Mouse (Mus musculus) midbrain, embryonic 12.5 days (tissue): ENCODE measurements at regions not wholly inside any gene's neighbourhood (a gene's known extent, or its start where the extent isn't known, plus 50 kb on each side); places are given as distances from the start of the nearest gene placed in this dataset.
A peak's percentile ranks its signal among the peaks of the same experiment; 100 is the strongest.

Experiments used
- ATAC-seq: fragments of 200-750 bp; cut with Nextera tagmentation; 2 replicates; pipeline ENCODE4 v1.8.0; 2017; ENCODE audit warnings: low read depth, moderate TSS enrichment, moderate library complexity; ENCODE audit not compliant: low FRiP score
- H3K27ac ChIP-seq: fragments of 300-500 bp; sonication (generic); replicated peaks from 2 replicates; pipeline ENCODE4 v1.5.1; 2016; ENCODE audit warnings: mild to moderate bottlenecking
- H3K27me3 ChIP-seq: fragments of 300-500 bp; sonication (generic); 2 replicates; pipeline ENCODE4 v1.6.1; 2016; ENCODE audit warnings: mild to moderate bottlenecking
- H3K36me3 ChIP-seq: fragments of 300-500 bp; sonication (generic); 2 replicates; pipeline ENCODE4 v1.6.1; 2016
- H3K4me1 ChIP-seq: fragments of 300-500 bp; sonication (generic); 2 replicates; pipeline ENCODE4 v1.6.1; 2016
- H3K4me2 ChIP-seq: fragments of 300-500 bp; sonication (generic); replicated peaks from 2 replicates; pipeline ENCODE4 v1.6.1; 2016; ENCODE audit warnings: mild to moderate bottlenecking, moderate library complexity
- H3K4me3 ChIP-seq: fragments of 300-500 bp; sonication (generic); 2 replicates; pipeline ENCODE4 v1.5.1; 2016; ENCODE audit warnings: mild to moderate bottlenecking
- H3K9ac ChIP-seq: fragments of 300-500 bp; sonication (generic); replicated peaks from 2 replicates; pipeline ENCODE4 v1.6.1; 2016; ENCODE audit warnings: mild to moderate bottlenecking, moderate library complexity
- H3K9me3 ChIP-seq: fragments of 300-500 bp; sonication (generic); 2 replicates; pipeline ENCODE4 v1.6.1; 2016; ENCODE audit warnings: mild to moderate bottlenecking
- WGBS: fragments of 180-500 bp; shearing (Covaris S2); methylation state at CpG from one replicate; pipeline ENCODE4 v1.1.7; 2016; 5-methylcytosine and 5-hydroxymethylcytosine counted together

DNA sequence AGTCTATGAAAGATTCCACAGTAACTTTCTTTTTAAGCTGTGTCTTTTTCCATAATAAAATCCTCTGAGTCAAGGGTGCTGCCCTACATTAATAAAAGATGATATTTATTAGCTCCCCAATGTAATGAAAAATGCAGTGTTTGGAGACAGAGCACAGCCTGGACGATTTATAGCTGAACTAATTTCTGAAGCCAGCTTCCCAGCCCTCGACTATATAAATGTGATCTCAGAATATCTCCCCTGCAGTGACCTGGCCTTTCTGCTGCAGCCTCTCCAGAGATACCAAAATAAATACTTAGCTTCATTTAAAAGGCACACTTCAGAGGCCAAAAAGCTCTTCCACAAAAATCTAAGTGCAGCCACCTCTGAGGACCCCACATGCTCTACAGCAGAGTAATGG is 534.7 kb downstream of the Zfp619 start:
- H3K4me1 ChIP-seq: no peaks in the 10 kb centered on the region
- 59% methylated on average over 2 of the region's 2 CpGs for WGBS
- H3K27ac ChIP-seq: no peak overlapping the region
- H3K9me3 ChIP-seq: no peaks in the 10 kb centered on the region
- H3K9ac ChIP-seq: no peak overlapping the region
- no peak overlapping the region for H3K4me3 ChIP-seq
- no peaks in the 10 kb centered on the region for H3K36me3 ChIP-seq
- no peak for ATAC-seq
- H3K27me3 ChIP-seq: no peaks in the 10 kb centered on the region
- H3K4me2 ChIP-seq: no peak overlapping the region

DNA sequence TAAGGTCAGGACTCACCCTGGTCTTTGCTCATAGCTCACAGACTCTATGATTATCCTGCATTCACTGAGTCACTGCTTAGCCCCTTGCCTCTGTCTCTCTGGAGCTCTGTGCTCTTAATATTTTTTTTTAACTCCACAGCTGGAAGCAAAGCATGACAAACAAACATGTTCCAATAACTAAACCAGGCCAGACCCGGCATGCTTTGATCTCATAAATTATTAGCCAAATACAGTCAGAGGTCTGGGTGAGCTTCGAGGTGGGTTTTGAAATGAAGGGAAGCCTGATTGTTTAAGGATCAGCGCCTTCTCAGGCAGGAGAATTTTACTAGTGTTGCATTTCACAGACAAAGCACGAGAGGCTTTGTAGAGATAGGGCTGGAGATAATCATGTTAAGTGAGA is 541.3 kb downstream of the Zfp619 start:
- WGBS: 48% methylated on average over 4 of the region's 4 CpGs
- Histone ChIP-seq H3K9me3 (no peaks in the 10 kb centered on the region), H3K4me3 (no peak overlapping the region)

GRCm38 (mm10) chr7:40064631-40065030 is 547.1 kb downstream of the Zfp619 start:
- WGBS: 74% methylated on average over 2 of the region's 2 CpGs
- Histone ChIP-seq H3K9ac (no peak overlapping the region), H3K27ac (no peak overlapping the region), H3K4me1 (no peaks in the 10 kb centered on the region), H3K36me3 (no peaks in the 10 kb centered on the region), H3K9me3 (no peaks in the 10 kb centered on the region), H3K4me3 (no peak overlapping the region), H3K4me2 (no peak overlapping the region), H3K27me3 (no peaks in the 10 kb centered on the region)
- no peak for ATAC-seq

More for the DNA sequence above, 541.3 kb downstream of the Zfp619 start:
- no peak overlapping the region for H3K4me2 ChIP-seq
- H3K36me3 ChIP-seq: no peaks in the 10 kb centered on the region
- ATAC-seq: no peak
- no peak overlapping the region for H3K27ac ChIP-seq
- H3K27me3 ChIP-seq: no peaks in the 10 kb centered on the region
- H3K4me1 ChIP-seq: no peaks in the 10 kb centered on the region
- no peak overlapping the region for H3K9ac ChIP-seq

GRCm38 (mm10) chr7:40065526-40065925 is 548.0 kb downstream of the Zfp619 start:
- Histone ChIP-seq H3K36me3 (no peaks in the 10 kb centered on the region), H3K9ac (no peak overlapping the region), H3K4me1 (no peaks in the 10 kb centered on the region), H3K9me3 (no peaks in the 10 kb centered on the region), H3K4me2 (no peak overlapping the region), H3K27me3 (no peaks in the 10 kb centered on the region), H3K4me3 (no peak overlapping the region), H3K27ac (no peak overlapping the region)
- ATAC-seq: no peak
- WGBS: 82% methylated on average over 6 of the region's 6 CpGs

GRCm38 (mm10) chr7:40067378-40067777 is 549.8 kb downstream of the Zfp619 start:
- Histone ChIP-seq H3K4me2 (no peak overlapping the region), H3K4me1 (no peaks in the 10 kb centered on the region), H3K27me3 (no peaks in the 10 kb centered on the region), H3K4me3 (no peak overlapping the region), H3K27ac (no peak overlapping the region), H3K9me3 (no peaks in the 10 kb centered on the region), H3K9ac (no peak overlapping the region), H3K36me3 (no peaks in the 10 kb centered on the region)
- ATAC-seq: no peak
- 56% methylated on average over 1 of the region's 1 CpGs for WGBS

GRCm38 (mm10) chr7:40071313-40071712 is 553.7 kb downstream of the Zfp619 start:
- H3K27ac ChIP-seq: no peak overlapping the region
- no peaks in the 10 kb centered on the region for H3K4me1 ChIP-seq
- H3K4me2 ChIP-seq: no peak overlapping the region
- H3K9me3 ChIP-seq: no peaks in the 10 kb centered on the region
- no peak for ATAC-seq
- H3K27me3 ChIP-seq: no peaks in the 10 kb centered on the region
- H3K9ac ChIP-seq: no peak overlapping the region
- no peak overlapping the region for H3K4me3 ChIP-seq
- no peaks in the 10 kb centered on the region for H3K36me3 ChIP-seq
- WGBS: 78% methylated on average over 2 of the region's 2 CpGs

GRCm38 (mm10) chr7:40072478-40072877 is 554.9 kb downstream of the Zfp619 start:
- 79% methylated on average over 1 of the region's 1 CpGs for WGBS

GRCm38 (mm10) chr7:40086236-40086635 is 568.7 kb downstream of the Zfp619 start:
- H3K9ac ChIP-seq: no peak overlapping the region
- no peak overlapping the region for H3K4me2 ChIP-seq
- H3K4me1 ChIP-seq: no peaks in the 10 kb centered on the region
- no peaks in the 10 kb centered on the region for H3K27me3 ChIP-seq
- no peaks in the 10 kb centered on the region for H3K36me3 ChIP-seq
- WGBS: 46% methylated on average over 2 of the region's 2 CpGs
- H3K9me3 ChIP-seq: 0 out of 2 replicates have a peak, but pooled peaks cover 3% of the 10 kb centered on the region
- no peak for ATAC-seq
- no peak overlapping the region for H3K4me3 ChIP-seq
- no peak overlapping the region for H3K27ac ChIP-seq

More at GRCm38 (mm10) chr7:40072478-40072877, 554.9 kb downstream of the Zfp619 start:
- Histone ChIP-seq H3K27me3 (no peaks in the 10 kb centered on the region), H3K4me3 (no peak overlapping the region), H3K4me2 (no peak overlapping the region), H3K36me3 (no peaks in the 10 kb centered on the region), H3K9ac (no peak overlapping the region), H3K4me1 (no peaks in the 10 kb centered on the region), H3K9me3 (no peaks in the 10 kb centered on the region), H3K27ac (no peak overlapping the region)
- ATAC-seq: peak; percentile 56

DNA sequence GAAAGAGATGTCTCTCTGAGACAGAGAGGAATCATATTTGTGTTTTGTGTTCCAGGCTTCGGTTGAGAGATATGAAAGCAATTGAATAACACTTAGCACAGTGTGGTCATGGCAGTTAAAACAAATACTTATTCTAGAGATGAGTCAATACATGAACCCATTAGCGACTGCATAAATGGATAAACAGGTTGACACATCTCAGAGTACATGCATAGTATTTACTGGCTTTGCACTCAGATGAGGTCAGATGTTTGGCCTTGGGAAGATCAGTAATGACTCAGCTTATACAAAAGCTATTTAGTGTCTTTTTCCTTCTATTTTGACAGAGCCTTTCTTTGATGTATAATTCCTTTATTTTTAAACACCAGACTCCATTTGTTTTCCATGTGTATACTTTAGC is 579.5 kb downstream of the Zfp619 start:
- 89% methylated on average over 2 of the region's 2 CpGs for WGBS
- Histone ChIP-seq H3K27ac (no peak overlapping the region), H3K9ac (no peak overlapping the region), H3K36me3 (no peaks in the 10 kb centered on the region), H3K9me3 (no peaks in the 10 kb centered on the region), H3K27me3 (no peaks in the 10 kb centered on the region), H3K4me2 (no peak overlapping the region), H3K4me1 (no peaks in the 10 kb centered on the region), H3K4me3 (no peak overlapping the region)
- no peak for ATAC-seq

- Histone ChIP-seq H3K9me3 (no peaks in the 10 kb centered on the region), H3K4me2 (no peak overlapping the region), H3K4me1 (no peaks in the 10 kb centered on the region), H3K4me3 (no peak overlapping the region), H3K9ac (no peak overlapping the region), H3K27me3 (no peaks in the 10 kb centered on the region), H3K36me3 (no peaks in the 10 kb centered on the region), H3K27ac (no peak overlapping the region)
- no peak for ATAC-seq
- 81% methylated on average over 7 of the region's 7 CpGs for WGBS
These were observed 585.7 kb downstream of the Zfp619 start for GRCm38 (mm10) chr7:40103057-40103945.

DNA sequence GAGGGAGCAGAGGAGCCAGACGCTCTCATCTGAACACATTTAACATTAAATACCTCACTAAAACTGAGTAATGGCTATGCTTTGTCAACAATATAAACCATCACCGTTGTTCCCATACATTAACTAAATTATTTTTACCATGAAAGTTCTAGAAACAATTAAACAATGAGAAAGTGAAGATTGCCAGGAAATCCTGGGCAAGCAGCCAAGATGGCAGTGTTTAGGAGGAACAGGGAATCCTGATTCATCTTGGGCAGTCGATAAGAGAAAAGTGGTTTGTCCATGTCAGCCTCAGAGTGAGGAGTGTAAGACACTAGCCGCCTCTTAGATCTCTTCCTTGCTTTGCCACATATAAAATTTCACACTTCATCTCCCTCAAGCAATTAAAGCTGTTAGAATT is 625.3 kb downstream of the Zfp619 start:
- Histone ChIP-seq H3K4me1 (no peaks in the 10 kb centered on the region), H3K27me3 (no peaks in the 10 kb centered on the region), H3K9me3 (no peaks in the 10 kb centered on the region), H3K4me2 (no peak overlapping the region), H3K36me3 (no peaks in the 10 kb centered on the region), H3K27ac (no peak overlapping the region), H3K4me3 (no peak overlapping the region), H3K9ac (no peak overlapping the region)
- ATAC-seq: no peak
- 89% methylated on average over 4 of the region's 4 CpGs for WGBS

GRCm38 (mm10) chr7:40144431-40144830 is 626.9 kb downstream of the Zfp619 start:
- no peak for ATAC-seq
- 81% methylated on average over 1 of the region's 1 CpGs for WGBS
- H3K4me2 ChIP-seq: no peak overlapping the region
- H3K27me3 ChIP-seq: no peaks in the 10 kb centered on the region
- H3K36me3 ChIP-seq: no peaks in the 10 kb centered on the region
- no peak overlapping the region for H3K27ac ChIP-seq
- H3K4me1 ChIP-seq: no peaks in the 10 kb centered on the region
- no peak overlapping the region for H3K4me3 ChIP-seq
- H3K9ac ChIP-seq: no peak overlapping the region
- H3K9me3 ChIP-seq: no peaks in the 10 kb centered on the region

- no peak for ATAC-seq
- 94% methylated on average over 2 of the region's 2 CpGs for WGBS
- H3K9ac ChIP-seq: no peak overlapping the region
These were observed 660.0 kb downstream of the Zfp619 start for GRCm38 (mm10) chr7:40177570-40177969.

More at GRCm38 (mm10) chr7:40177570-40177969, 660.0 kb downstream of the Zfp619 start:
- Histone ChIP-seq H3K27me3 (no peaks in the 10 kb centered on the region), H3K36me3 (no peaks in the 10 kb centered on the region), H3K27ac (no peak overlapping the region), H3K4me3 (no peak overlapping the region), H3K4me1 (no peaks in the 10 kb centered on the region), H3K4me2 (no peak overlapping the region), H3K9me3 (no peaks in the 10 kb centered on the region)
